Mouse (Mus musculus) heart, adult 9 months (tissue): ENCODE results near the gene Stard13.

Source experiments
- DNase-seq, 2 experiments: peaks; one replicate each; pipeline ENCODE4 v3.0.0; 2022; ENCODE audit warnings: low spot score in 2 of 2

The Stard13 gene

DNA sequence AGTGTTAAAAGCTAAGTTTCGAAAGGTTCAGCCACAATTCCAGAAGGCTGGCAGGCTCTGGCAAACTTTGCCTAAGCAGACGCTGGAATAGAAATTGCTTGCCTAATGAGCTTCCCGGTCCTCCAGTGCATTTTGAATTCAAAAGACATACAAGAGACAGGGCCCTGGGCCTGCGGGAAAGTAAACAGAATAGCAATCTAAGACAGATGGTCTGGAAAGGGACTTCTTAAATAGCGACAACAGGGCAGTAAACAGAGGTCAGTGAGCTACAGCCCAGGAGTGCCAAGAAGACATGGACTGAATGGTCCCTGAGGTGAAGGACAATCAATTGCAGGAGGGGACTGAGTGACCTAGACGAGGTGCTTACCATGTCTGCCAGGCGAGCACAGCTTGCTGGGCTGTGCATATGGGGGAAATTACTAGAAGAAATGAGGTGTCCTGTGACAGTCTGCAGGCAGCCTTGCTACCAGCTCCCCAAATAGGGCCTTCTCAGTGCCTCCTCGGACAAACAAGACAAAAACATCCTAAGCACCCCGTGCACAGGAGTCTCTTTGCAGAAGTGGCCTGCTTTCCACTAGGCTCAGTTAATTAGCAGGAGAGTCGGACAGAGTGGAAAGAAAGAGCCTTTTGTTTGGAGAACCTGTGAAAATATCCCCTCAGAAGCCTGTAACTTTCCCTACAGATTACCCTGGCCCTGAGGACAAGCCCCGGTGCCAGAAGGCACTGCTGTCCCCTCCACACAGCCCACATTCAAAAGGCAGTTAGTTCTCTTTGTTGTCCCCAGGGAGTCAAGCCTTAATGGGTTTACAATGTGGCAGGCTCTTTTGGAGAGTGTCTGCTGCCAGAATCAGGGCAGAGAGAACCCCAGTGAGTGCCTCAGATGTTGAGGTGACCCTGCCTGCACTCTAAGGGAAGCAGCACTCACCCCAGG is 90.7 kb downstream of the Stard13 start:
- peak; percentile 72 to 81 for DNase-seq

DNA sequence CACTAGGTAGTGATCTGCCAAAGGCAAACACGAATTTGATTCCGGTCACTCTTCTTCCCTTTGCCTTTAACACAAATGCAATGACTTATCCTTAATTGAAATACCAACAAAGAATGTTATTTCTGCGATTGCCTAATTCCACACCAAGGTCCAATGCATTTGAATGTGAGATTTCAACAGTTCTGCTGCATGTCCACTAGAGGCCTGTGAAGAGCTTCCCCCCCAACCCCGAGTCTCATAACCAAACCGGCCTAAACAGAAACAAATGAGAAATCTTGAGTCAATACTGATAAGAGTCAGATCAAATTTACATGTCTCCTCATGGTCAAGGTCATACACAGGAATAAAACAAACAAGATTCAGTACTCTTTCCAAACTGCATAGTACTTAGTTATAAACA is 91.4 kb downstream of the Stard13 start:
- peak; percentile 54 to 59 for DNase-seq

DNA sequence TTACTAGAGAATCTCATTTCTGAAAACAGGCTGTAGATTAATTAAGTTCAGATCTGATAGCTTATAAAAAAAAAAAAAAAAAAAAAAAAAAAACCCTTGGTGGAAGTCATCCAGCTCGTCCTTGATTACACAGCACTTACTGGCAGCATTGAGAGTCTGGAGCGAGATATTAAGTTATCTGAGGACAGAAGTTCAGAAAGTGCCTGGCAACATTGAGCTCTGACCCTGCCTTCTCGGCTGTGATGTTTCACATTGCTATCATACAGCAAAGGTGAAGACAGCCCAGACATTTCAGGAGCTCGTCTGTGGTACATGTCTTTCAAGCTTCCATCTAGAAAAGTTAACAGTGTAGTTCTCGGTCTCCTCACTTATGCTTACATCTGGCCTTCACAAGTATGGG is 95.7 kb downstream of the Stard13 start:
- DNase-seq, result peak in 1 of 2 experiments; percentile 23

- no peak for DNase-seq
Measured at GRCm38 (mm10) chr5:151137311-151137710, 96.3 kb downstream of the Stard13 start.

DNA sequence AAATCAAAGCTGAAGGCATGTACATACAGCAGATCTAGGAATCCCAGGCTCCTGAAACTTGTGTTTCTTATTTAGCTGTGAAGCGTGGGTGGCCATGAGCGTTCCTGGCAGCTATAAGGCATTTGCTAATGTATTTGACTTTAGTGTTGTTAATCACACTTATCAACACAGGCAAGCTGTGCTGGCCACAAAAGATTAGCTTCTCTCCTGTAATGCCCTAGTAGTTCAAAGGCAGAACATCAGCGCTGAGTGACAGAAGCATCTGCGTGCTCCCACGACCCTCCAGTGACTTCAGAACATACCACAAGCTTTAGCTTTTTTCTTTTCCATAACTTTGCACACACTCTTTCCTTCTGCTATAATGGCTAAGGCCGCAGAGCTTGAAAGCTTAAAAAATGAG is 97.7 kb downstream of the Stard13 start:
- DNase-seq, result no peak

- peak in 1 of 2 experiments; percentile 11 for DNase-seq
Measured at GRCm38 (mm10) chr5:151135078-151135826, 98.4 kb downstream of the Stard13 start.

GRCm38 (mm10) chr5:151134202-151134601 is 99.4 kb downstream of the Stard13 start:
- no peak for DNase-seq

DNA sequence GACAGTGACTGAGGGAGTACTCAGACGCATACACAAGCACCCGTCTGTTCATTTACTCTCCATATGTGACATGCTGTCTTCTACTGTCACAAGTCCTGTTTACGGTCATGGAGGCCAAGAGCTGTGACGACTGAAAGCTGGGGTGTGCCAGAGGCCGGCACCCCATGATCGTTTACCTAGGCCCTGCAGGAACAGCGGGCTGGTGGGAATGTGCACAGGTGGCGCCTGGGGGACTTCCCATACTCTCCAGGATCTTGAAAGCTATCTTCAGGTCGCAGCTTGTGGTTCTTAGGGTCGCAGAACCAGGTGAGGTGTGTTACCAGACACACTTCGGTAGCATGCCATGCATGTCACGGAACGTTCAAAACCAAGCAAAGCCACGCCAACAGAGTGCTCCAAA is 99.9 kb downstream of the Stard13 start:
- DNase-seq, result no peak

DNA sequence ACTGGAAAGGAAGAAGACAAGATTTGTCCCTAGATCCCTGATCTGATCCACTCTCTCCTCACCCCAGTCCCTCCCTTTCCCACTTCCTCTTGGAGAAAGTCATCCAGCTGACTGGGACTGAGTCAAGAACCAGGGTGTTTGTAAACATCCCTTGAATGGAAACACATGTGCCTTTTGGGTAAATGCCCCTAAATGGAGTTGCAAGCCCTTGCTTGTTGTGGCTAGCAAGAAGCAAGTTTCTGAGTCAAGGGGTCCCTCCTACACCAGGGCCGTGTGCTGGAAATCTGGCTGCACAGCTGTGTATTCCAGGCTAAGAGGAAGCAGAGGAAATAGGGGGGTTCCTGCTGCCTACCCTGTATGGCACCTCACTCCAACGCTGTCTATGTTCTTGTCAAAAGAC is 103.9 kb downstream of the Stard13 start:
- DNase-seq, result peak; percentile 46 to 66

DNA sequence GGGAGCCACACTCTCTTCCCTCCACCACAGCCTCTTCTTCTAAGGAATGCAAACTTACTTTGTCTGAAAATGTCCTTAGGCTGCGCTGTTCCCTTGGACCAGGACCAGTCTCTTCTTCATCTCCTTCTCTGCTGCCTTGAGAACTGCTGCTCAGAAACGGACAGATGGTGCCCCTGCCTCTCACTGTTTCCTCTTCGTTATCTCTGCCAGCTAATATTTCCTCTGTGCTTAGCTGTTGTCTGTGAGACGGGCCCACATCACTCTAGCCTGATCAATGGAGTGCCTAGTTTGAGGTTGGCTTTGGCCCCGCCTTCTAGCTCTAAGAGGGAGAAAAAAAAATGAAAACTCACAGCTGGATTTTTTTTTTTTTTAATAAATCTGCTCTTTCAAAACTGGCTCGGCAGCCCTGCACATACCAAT is 106.3 kb downstream of the Stard13 start:
- peak in 1 of 2 experiments; percentile 23 for DNase-seq

GRCm38 (mm10) chr5:151126608-151127005 is 107.0 kb downstream of the Stard13 start:
- DNase-seq, result peak in 1 of 2 experiments; percentile 10

GRCm38 (mm10) chr5:151125985-151126607 is 107.5 kb downstream of the Stard13 start:
- peak in 1 of 2 experiments; percentile 35 for DNase-seq

DNA sequence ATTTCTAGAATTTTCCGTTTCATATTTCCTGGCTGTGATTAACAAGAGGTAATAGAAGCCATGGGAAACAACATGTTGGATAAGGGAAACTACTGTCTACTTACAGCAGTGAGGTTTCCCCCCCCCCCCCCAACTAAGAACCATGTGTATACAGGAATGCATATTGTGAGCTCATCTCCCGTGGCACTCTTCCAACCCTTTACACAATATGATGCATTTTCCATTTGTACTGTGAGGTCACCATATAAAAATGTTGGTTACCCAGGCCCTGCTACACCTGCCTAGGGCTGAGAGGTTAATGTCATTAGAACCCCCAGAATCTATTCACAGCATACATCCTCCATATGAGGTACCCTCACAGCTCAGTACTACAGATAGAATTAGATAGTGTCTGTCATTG is 115.8 kb downstream of the Stard13 start:
- peak; percentile 18 to 37 for DNase-seq

GRCm38 (mm10) chr5:151116192-151116887 is 117.3 kb downstream of the Stard13 start:
- DNase-seq, result peak in 1 of 2 experiments; percentile 44

GRCm38 (mm10) chr5:151112743-151113142 is 120.9 kb downstream of the Stard13 start:
- DNase-seq, result peak; percentile 62 to 64

GRCm38 (mm10) chr5:151111080-151111871 is 122.4 kb downstream of the Stard13 start:
- no peak for DNase-seq

- DNase-seq, result peak; percentile 60 to 79
Measured at GRCm38 (mm10) chr5:151110461-151110908, 123.2 kb downstream of the Stard13 start.

DNA sequence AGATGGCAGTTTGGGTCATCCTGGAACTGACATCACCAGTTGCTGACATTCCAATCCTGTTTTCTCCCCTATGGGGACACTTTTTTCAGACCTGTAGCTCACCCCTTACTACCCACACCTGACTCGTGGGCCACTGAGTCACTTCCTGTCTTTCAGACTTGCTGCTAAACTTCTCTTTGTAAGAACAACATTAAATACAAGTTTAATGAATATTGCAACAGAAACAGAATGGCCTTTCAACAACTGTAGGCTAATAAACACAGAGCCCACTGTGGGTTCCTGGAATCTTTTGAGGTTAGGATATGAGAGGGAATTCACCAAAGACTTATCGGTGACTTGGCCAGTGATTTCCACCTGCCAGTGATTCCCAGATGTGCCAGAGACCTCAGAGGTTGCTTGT is 123.8 kb downstream of the Stard13 start:
- no peak for DNase-seq

GRCm38 (mm10) chr5:151108955-151109354 is 124.7 kb downstream of the Stard13 start:
- DNase-seq, result no peak

DNA sequence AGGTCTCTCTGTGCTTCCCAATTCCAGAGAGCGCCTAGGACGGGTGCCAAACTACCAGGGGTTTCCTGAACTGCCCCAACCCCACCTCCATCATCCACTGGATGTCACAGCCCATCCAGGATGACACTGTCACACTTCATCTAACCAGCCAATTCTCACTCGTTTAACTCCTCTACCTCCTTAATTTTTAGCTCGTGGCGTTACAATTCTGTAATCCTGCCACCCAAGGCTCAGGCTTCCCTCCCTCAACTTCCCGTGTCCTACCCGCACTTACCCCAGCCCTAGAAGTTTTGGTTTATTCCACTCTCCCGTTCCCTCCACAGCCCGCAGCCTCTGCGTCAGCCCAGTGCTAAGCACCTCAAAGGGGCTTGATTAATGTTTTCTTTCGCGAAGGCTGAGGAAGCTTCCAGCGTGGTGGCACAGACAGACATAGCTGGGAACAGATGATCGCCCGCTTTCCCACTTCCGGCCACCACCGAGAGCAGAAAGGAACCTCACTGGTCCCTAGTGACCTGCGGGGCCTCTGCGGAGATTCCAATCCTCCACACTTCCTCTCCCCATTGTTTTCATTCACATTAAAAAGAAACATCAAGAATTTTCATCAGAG is 125.2 kb downstream of the Stard13 start:
- no peak for DNase-seq
